Mouse (Mus musculus) forebrain, embryonic 11.5 days (tissue): ENCODE data around the gene Fndc3b. TPM values are rescaled to one million over a fixed set of nuclear protein-coding genes. Genes with fewer than 3 reads are reported as not detected.

ENCODE experiments used
- ATAC-seq: fragments of 200-750 bp; cut with Nextera tagmentation; replicated peaks from 2 replicates; pipeline ENCODE4 v1.8.0; 2017; ENCODE audit warnings: moderate TSS enrichment; ENCODE audit not compliant: low FRiP score
- DNase-seq: peaks from one replicate; pipeline ENCODE4 v3.0.0-alpha.2; 2017; ENCODE audit warnings: low spot score
- H3K27ac ChIP-seq: fragments of 300-500 bp; sonication (generic); 2 replicates; pipeline ENCODE4 v1.5.1; 2014; ENCODE audit warnings: low read depth, low read length
- H3K27me3 ChIP-seq: fragments of 300-500 bp; sonication (generic); 2 replicates; pipeline ENCODE4 v1.6.1; 2014; ENCODE audit warnings: mild to moderate bottlenecking, low read length, mixed read lengths; ENCODE audit not compliant: control insufficient read depth, insufficient read depth
- H3K36me3 ChIP-seq: fragments of 300-500 bp; sonication (generic); 2 replicates; pipeline ENCODE4 v1.6.1; 2014; ENCODE audit warnings: mild to moderate bottlenecking, low read length, moderate library complexity, mixed read lengths; ENCODE audit not compliant: control insufficient read depth, insufficient read depth
- H3K4me1 ChIP-seq: fragments of 300-500 bp; sonication (generic); replicated peaks from 2 replicates; pipeline ENCODE4 v1.6.1; 2014; ENCODE audit warnings: low read length, mixed read lengths; ENCODE audit not compliant: control insufficient read depth, insufficient read depth
- H3K4me2 ChIP-seq: fragments of 300-500 bp; sonication (generic); 2 replicates; pipeline ENCODE4 v1.6.1; 2014; ENCODE audit warnings: low read depth, mild to moderate bottlenecking, low read length, moderate library complexity, mixed read lengths; ENCODE audit not compliant: severe bottlenecking
- H3K4me3 ChIP-seq: fragments of 300-500 bp; sonication (generic); 2 replicates; pipeline ENCODE4 v1.5.1; 2014; ENCODE audit warnings: low read depth, low read length
- H3K9ac ChIP-seq: fragments of 300-500 bp; sonication (generic); 2 replicates; pipeline ENCODE4 v1.6.1; 2014; ENCODE audit warnings: low read length
- H3K9me3 ChIP-seq: fragments of 300-500 bp; sonication (generic); 2 replicates; pipeline ENCODE4 v1.6.1; 2016; ENCODE audit warnings: low read length, mixed read lengths; ENCODE audit not compliant: control insufficient read depth
- WGBS: fragments of 180-500 bp; shearing (Covaris S2); extraction: QIAGEN DNeasy Blood & Tissue Kit; methylation state at CpG from one replicate; pipeline ENCODE4 v1.1.7; 2014; 5-methylcytosine and 5-hydroxymethylcytosine counted together
- polyA plus RNA-seq: library from polyadenylated mRNA; unstranded; fragments of >200 nt; fragmentation: Nextera tagmentation; extraction: Ambion mirVana; gene quantifications from 2 replicates; pipeline ENCODE4 v1.2.1, GENCODE M21; 2014

Gene Fndc3b
- polyA plus RNA-seq, 1 experiment from 2014 or later = 11.3 TPM

GRCm38 (mm10) chr3:27718829-27719365, 7.8 kb upstream of the Fndc3b start:
- H3K9me3 ChIP-seq = no peaks in the 10 kb centered on the region
- no peaks in the 10 kb centered on the region for H3K36me3 ChIP-seq
- no peak overlapping the region for H3K4me3 ChIP-seq
- WGBS = 83% methylated on average over 5 of the region's 5 CpGs
- no peak overlapping the region for H3K9ac ChIP-seq
- H3K4me1 ChIP-seq = no peaks in the 10 kb centered on the region
- ATAC-seq = no peak
- no peaks in the 10 kb centered on the region for H3K27me3 ChIP-seq
- H3K4me2 ChIP-seq = no peak overlapping the region
- no peak overlapping the region for H3K27ac ChIP-seq
- no peak for DNase-seq

GRCm38 (mm10) chr3:27713971-27714370, 2.9 kb upstream of the Fndc3b start:
- Histone ChIP-seq H3K4me2 (no peak overlapping the region), H3K9me3 (no peaks in the 10 kb centered on the region), H3K4me1 (peaks cover 3% of the 10 kb centered on the region; the same call in 1 of the 2 replicates), H3K27me3 (peaks cover 4% of the 10 kb centered on the region; the same call in 1 of the 2 replicates), H3K4me3 (no peak overlapping the region), H3K36me3 (no peaks in the 10 kb centered on the region), H3K27ac (no peak overlapping the region), H3K9ac (no peak overlapping the region)
- ATAC-seq = no peak
- no peak for DNase-seq
- 43% methylated on average over 4 of the region's 4 CpGs for WGBS

- Histone ChIP-seq H3K9ac (no peak overlapping the region), H3K36me3 (no peaks in the 10 kb centered on the region), H3K4me3 (no peak overlapping the region), H3K9me3 (no peaks in the 10 kb centered on the region), H3K27ac (no peak overlapping the region), H3K4me2 (no peak overlapping the region), H3K27me3 (peaks cover 4% of the 10 kb centered on the region; the same call in 1 of the 2 replicates), H3K4me1 (peaks cover 3% of the 10 kb centered on the region)
- WGBS = 48% methylated on average over 6 of the region's 6 CpGs
- peak; percentile 37 for DNase-seq
- ATAC-seq = no peak
Measured at GRCm38 (mm10) chr3:27712421-27712820, 1.3 kb upstream of the Fndc3b start.

GRCm38 (mm10) chr3:27709906-27710647, 1.0 kb downstream of the Fndc3b start:
- H3K36me3 ChIP-seq = no peaks in the 10 kb centered on the region
- peak overlapping the region; percentile 78 for H3K4me3 ChIP-seq
- DNase-seq (peak; percentile 85), ATAC-seq (peak; percentile 57)
- H3K9ac ChIP-seq = peak overlapping the region; percentile 83
- peak overlapping the region; percentile 51 for H3K4me2 ChIP-seq
- no peaks in the 10 kb centered on the region for H3K9me3 ChIP-seq
- H3K27me3 ChIP-seq = peaks cover 4% of the 10 kb centered on the region; the same call in 1 of the 2 replicates
- peak overlapping the region; percentile 91 for H3K27ac ChIP-seq
- under 1% methylated on average over 56 of the region's 86 CpGs for WGBS
- peaks cover 3% of the 10 kb centered on the region for H3K4me1 ChIP-seq

GRCm38 (mm10) chr3:27709096-27709905, 1.8 kb downstream of the Fndc3b start:
- H3K9ac ChIP-seq = peak overlapping the region; percentile 83
- H3K27me3 ChIP-seq = peaks cover 4% of the 10 kb centered on the region; the same call in 1 of the 2 replicates
- no peak for DNase-seq
- H3K4me1 ChIP-seq = peaks cover 3% of the 10 kb centered on the region
- ATAC-seq = no peak
- WGBS = 1% methylated on average over 22 of the region's 22 CpGs
- H3K4me2 ChIP-seq = peak overlapping the region; percentile 51
- H3K9me3 ChIP-seq = no peaks in the 10 kb centered on the region
- no peaks in the 10 kb centered on the region for H3K36me3 ChIP-seq
- H3K4me3 ChIP-seq = peak overlapping the region; percentile 78
- no peak overlapping the region for H3K27ac ChIP-seq

GRCm38 (mm10) chr3:27708581-27708980, 2.5 kb downstream of the Fndc3b start:
- no peak overlapping the region for H3K27ac ChIP-seq
- whole genome bisulfite sequencing = 30% methylated on average over 5 of the region's 5 CpGs
- no peak overlapping the region; the same call in 1 of the 2 replicates for H3K9ac ChIP-seq

GRCm38 (mm10) chr3:27705761-27706160, 5.3 kb downstream of the Fndc3b start:
- no peaks in the 10 kb centered on the region for H3K9me3 ChIP-seq
- ATAC-seq = no peak

More at GRCm38 (mm10) chr3:27708581-27708980, 2.5 kb downstream of the Fndc3b start:
- DNase-seq (no peak), ATAC-seq (no peak)
- Histone ChIP-seq H3K9me3 (no peaks in the 10 kb centered on the region), H3K4me2 (peak overlapping the region; percentile 51; the same call in 1 of the 2 replicates), H3K4me1 (peaks cover 3% of the 10 kb centered on the region), H3K36me3 (no peaks in the 10 kb centered on the region), H3K27me3 (peaks cover 4% of the 10 kb centered on the region; the same call in 1 of the 2 replicates), H3K4me3 (peak overlapping the region; percentile 78; the same call in 1 of the 2 replicates)

GRCm38 (mm10) chr3:27705056-27705455, 6.1 kb downstream of the Fndc3b start:
- H3K27me3 ChIP-seq = no peaks in the 10 kb centered on the region
- 65% methylated on average over 4 of the region's 4 CpGs for WGBS
- peaks cover 3% of the 10 kb centered on the region; the same call in 1 of the 2 replicates for H3K4me1 ChIP-seq
- DNase-seq = no peak
- no peaks in the 10 kb centered on the region for H3K36me3 ChIP-seq
- no peak overlapping the region for H3K9ac ChIP-seq
- H3K4me2 ChIP-seq = no peak overlapping the region
- no peak overlapping the region for H3K4me3 ChIP-seq
- no peak for ATAC-seq
- no peaks in the 10 kb centered on the region for H3K9me3 ChIP-seq
- no peak overlapping the region for H3K27ac ChIP-seq

More at GRCm38 (mm10) chr3:27705761-27706160, 5.3 kb downstream of the Fndc3b start:
- Histone ChIP-seq H3K27me3 (no peaks in the 10 kb centered on the region), H3K4me1 (peaks cover 3% of the 10 kb centered on the region; the same call in 1 of the 2 replicates), H3K27ac (no peak overlapping the region), H3K36me3 (no peaks in the 10 kb centered on the region), H3K9ac (no peak overlapping the region), H3K4me3 (no peak overlapping the region), H3K4me2 (no peak overlapping the region)
- WGBS = 86% methylated on average over 6 of the region's 6 CpGs
- no peak for DNase-seq
